Mouse (Mus musculus): ENCODE data around the gene Nsmce4a. TPM values are rescaled to one million over a fixed set of nuclear protein-coding genes. Genes with fewer than 3 reads are reported as not detected.
"Not testable (repeated sequence)": the region's sequence is repeated elsewhere in the genome, so short reads cannot be mapped to it uniquely, and the experiment has no call there.

Nsmce4a gene
- polyA plus RNA-seq, 1 experiment from 2014 or later: 166 TPM

DNA sequence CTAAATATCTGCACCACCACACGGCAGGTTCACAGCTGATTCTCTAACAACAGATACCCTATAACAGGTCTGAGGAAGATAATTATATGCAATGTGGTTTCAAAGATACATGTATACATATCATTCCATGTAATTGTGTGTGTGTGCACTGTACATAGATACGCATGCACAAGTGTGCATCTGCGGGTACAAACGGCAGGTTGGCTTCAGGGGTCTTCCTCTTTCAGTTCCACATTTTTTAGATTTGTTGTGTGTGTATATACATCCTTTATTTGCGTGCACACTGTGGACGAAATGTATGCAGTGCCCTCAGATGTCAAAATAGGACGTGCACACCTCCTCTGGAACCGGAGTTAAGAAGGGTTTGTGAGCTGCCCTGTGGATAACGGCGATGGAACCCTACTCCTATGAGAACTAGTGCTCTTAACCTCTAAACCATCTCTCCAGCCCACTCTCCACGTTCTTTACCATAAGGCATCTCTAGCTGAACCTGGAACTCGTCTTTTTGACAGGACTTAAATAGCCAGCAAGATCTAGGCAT is 25.2 kb downstream of the Nsmce4a start:
- no peaks in the 10 kb centered on the region for H3K9me3 ChIP-seq (replicated peaks)
- H3K4me2 ChIP-seq: peak overlapping the region; percentile 32; the same call in 1 of the 2 replicates
- peaks cover 22% of the 10 kb centered on the region for H3K36me3 ChIP-seq (ENCODE audit: poor library complexity, severe bottlenecking)
- no peaks in the 10 kb centered on the region for H3K27me3 ChIP-seq
- ATAC-seq: no peak
- no peak overlapping the region for H3K9ac ChIP-seq
- peak overlapping the region; percentile 91 for H3K4me3 ChIP-seq
- H3K27ac ChIP-seq: no peak overlapping the region; the same call in 1 of the 2 replicates
- peaks cover 25% of the 10 kb centered on the region for H3K4me1 ChIP-seq
- 87% methylated on average over 12 of the region's 12 CpGs for WGBS

DNA sequence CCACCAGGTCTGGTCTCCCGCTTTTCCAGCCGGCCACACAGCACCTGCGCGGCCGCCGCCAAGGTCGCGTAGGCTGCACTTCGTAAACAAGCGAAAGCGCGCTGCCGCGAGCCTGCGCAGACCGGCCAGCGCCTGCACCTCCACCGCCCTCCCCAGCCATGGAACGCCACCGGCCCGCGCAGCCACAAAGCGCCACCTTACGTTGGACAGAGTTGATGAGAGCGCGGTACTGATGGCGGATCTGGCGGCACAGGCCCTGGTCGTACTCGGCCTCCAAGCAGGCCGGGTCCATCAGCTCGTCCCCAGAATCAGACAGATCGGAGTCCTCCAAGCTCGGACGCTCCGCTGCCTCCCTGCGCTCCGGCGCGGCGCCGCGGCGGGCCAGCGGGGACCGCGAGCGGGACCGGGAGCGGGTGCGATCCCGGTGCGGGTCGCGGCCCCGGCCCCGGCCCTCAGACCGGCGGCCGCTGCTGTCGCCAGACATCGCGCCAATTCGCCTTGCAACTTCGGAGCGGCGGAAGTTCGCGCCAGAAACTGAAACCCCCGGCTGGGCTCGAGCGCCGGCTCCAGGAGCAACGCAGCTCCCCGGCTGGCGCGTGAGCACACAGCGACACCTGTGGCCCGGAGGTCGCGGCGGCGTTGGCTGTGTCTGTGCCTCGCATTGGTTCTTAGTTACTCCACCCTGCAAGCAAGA is 26.0 kb downstream of the Nsmce4a start:
- H3K9me3 ChIP-seq (replicated peaks): no peaks in the 10 kb centered on the region
- under 1% methylated on average over 84 of the region's 84 CpGs for WGBS
- peak overlapping the region; percentile 83 for H3K4me2 ChIP-seq
- peak overlapping the region; percentile 96 for H3K9ac ChIP-seq
- H3K4me3 ChIP-seq: peak overlapping the region; percentile 91
- peak; percentile 97 for ATAC-seq
- H3K27ac ChIP-seq: peak overlapping the region; percentile 98
- peaks cover 30% of the 10 kb centered on the region for H3K36me3 ChIP-seq (ENCODE audit: poor library complexity, severe bottlenecking)
- H3K27me3 ChIP-seq: no peaks in the 10 kb centered on the region
- peaks cover 21% of the 10 kb centered on the region for H3K4me1 ChIP-seq

GRCm38 (mm10) chr7:130546421-130546790 is 26.5 kb downstream of the Nsmce4a start:
- ATAC-seq: no peak
- Histone ChIP-seq H3K27me3 (no peaks in the 10 kb centered on the region), H3K4me3 (peak overlapping the region; percentile 91), H3K4me2 (peak overlapping the region; percentile 83), H3K9me3 (replicated peaks) (no peaks in the 10 kb centered on the region), H3K4me1 (peaks cover 21% of the 10 kb centered on the region), H3K27ac (peak overlapping the region; percentile 98), H3K36me3 (ENCODE audit: poor library complexity, severe bottlenecking) (peaks cover 35% of the 10 kb centered on the region), H3K9ac (peak overlapping the region; percentile 96)
- WGBS: 4% methylated on average over 7 of the region's 7 CpGs

DNA sequence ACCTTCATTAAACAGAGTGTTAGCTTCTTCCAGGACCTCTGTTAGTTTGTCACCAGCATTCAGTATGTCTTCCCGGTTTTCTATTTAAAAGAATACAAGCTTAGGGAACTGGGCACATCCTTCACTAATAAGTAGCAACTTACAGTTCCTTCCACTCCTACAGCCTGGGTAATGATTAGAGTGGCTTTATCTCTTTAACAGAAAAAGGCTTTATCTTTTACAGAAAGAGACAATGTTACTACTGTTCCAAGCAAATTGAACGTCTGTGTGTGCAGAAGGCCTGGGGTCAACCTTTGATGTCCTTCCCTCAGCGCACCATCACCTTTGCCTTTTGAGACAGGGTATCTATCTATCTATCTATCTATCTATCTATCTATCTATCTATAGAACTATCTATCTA is 27.0 kb downstream of the Nsmce4a start:
- Histone ChIP-seq H3K4me2 (peak overlapping the region; percentile 83), H3K36me3 (ENCODE audit: poor library complexity, severe bottlenecking) (peaks cover 39% of the 10 kb centered on the region), H3K4me1 (peaks cover 21% of the 10 kb centered on the region), H3K27me3 (no peaks in the 10 kb centered on the region), H3K27ac (peak overlapping the region; percentile 98), H3K9ac (peak overlapping the region; percentile 96), H3K9me3 (replicated peaks) (no peaks in the 10 kb centered on the region), H3K4me3 (peak overlapping the region; percentile 91)
- ATAC-seq: no peak
- 54% methylated on average over 3 of the region's 3 CpGs for WGBS

DNA sequence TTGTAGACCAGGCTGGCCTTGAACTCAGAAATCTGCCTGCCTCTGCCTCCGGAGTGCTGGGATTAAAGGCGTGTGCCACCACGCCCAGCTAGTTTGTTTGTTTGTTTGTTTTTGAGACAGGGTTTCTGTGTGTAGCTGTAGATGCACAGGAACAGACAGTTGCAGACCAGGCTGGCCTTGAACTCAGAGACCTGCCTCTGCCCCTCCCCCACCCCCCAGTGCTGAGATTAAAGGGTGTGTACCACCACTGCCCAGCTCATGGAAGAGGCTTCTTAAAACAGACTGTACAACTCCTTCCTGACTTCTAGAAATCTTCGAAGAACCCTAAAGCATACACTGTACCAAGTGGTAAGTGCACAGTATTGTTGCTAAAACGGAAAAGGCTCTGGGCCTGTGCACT is 27.5 kb downstream of the Nsmce4a start:
- Histone ChIP-seq H3K36me3 (ENCODE audit: poor library complexity, severe bottlenecking) (peaks cover 42% of the 10 kb centered on the region), H3K27me3 (no peaks in the 10 kb centered on the region), H3K27ac (no peak overlapping the region), H3K9ac (peak overlapping the region; percentile 96; the same call in 1 of the 2 replicates), H3K9me3 (replicated peaks) (no peaks in the 10 kb centered on the region), H3K4me3 (peak overlapping the region; percentile 91), H3K4me2 (peak overlapping the region; percentile 83), H3K4me1 (peaks cover 21% of the 10 kb centered on the region)
- ATAC-seq: no peak
- WGBS: 94% methylated on average over 5 of the region's 5 CpGs

DNA sequence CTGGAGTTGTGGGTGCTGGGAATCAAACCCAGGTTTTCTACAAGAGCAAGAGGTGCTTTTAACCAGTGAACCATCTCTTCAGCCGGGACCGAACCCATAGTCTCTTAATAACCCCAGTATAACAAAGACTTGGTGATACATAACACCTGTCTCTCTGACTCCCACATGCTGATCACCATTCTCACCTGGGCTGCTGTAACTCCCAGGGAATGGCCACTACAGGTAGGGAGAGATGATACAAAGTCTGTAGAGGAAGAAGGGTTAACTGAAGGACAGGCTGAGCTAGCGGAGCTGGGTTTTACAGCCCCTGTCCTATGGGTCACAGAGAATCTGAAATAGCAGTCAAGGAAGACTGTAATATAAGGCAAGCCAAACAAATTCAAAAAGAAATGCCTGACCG is 29.7 kb downstream of the Nsmce4a start:
- ATAC-seq: no peak
- H3K27me3 ChIP-seq: no peaks in the 10 kb centered on the region
- no peak overlapping the region for H3K4me2 ChIP-seq
- peaks cover 21% of the 10 kb centered on the region for H3K4me1 ChIP-seq
- H3K4me3 ChIP-seq: no peak overlapping the region
- no peaks in the 10 kb centered on the region for H3K9me3 ChIP-seq (replicated peaks)
- 97% methylated on average over 4 of the region's 4 CpGs for WGBS
- no peak overlapping the region for H3K27ac ChIP-seq
- H3K36me3 ChIP-seq (ENCODE audit: poor library complexity, severe bottlenecking): peaks cover 64% of the 10 kb centered on the region
- no peak overlapping the region for H3K9ac ChIP-seq

GRCm38 (mm10) chr7:130540176-130540575 is 32.7 kb downstream of the Nsmce4a start:
- no peaks in the 10 kb centered on the region for H3K9me3 ChIP-seq (replicated peaks)
- H3K27me3 ChIP-seq: no peaks in the 10 kb centered on the region
- H3K9ac ChIP-seq: no peak overlapping the region
- peaks cover 8% of the 10 kb centered on the region for H3K4me1 ChIP-seq
- ATAC-seq: no peak
- H3K27ac ChIP-seq: no peak overlapping the region
- 87% methylated on average over 7 of the region's 7 CpGs for WGBS
- peaks cover 92% of the 10 kb centered on the region for H3K36me3 ChIP-seq (ENCODE audit: poor library complexity, severe bottlenecking)
- no peak overlapping the region for H3K4me3 ChIP-seq
- no peak overlapping the region for H3K4me2 ChIP-seq

DNA sequence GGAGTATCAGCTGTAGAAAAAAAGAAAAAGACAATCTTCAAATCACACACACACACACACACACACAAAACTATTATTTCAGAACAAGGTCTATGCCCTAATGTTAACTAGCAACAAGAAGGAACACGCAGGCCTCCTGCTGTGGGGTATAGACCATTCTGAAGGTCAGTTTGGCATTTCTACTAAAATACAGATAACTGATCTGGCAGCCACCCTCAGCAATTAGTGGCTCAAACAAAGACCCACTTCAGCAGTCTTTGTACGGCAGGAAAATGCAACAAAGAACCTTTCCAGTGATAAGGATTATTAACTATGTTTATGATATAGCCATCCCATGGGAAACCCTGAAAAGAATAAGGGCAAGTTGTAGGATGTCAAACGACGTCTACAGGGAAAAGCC is 35.9 kb downstream of the Nsmce4a start:
- Histone ChIP-seq H3K9ac (no peak overlapping the region), H3K9me3 (replicated peaks) (no peaks in the 10 kb centered on the region), H3K4me1 (0 out of 2 replicates have a peak, but pooled peaks cover 2% of the 10 kb centered on the region), H3K4me3 (no peak overlapping the region), H3K27me3 (no peaks in the 10 kb centered on the region), H3K27ac (no peak overlapping the region), H3K4me2 (no peak overlapping the region), H3K36me3 (ENCODE audit: poor library complexity, severe bottlenecking) (peaks cover 78% of the 10 kb centered on the region)
- WGBS: 84% methylated on average over 4 of the region's 4 CpGs
- ATAC-seq: no peak

- ATAC-seq: no peak
- Histone ChIP-seq H3K27me3 (no peaks in the 10 kb centered on the region), H3K27ac (no peak overlapping the region), H3K36me3 (ENCODE audit: poor library complexity, severe bottlenecking) (peaks cover 77% of the 10 kb centered on the region), H3K9ac (no peak overlapping the region), H3K4me1 (0 out of 2 replicates have a peak, but pooled peaks cover 2% of the 10 kb centered on the region), H3K4me3 (no peak overlapping the region), H3K9me3 (replicated peaks) (no peaks in the 10 kb centered on the region), H3K4me2 (no peak overlapping the region)
- 89% methylated on average over 4 of the region's 4 CpGs for whole genome bisulfite sequencing
These were observed 37.7 kb downstream of the Nsmce4a start for GRCm38 (mm10) chr7:130535174-130535573.

DNA sequence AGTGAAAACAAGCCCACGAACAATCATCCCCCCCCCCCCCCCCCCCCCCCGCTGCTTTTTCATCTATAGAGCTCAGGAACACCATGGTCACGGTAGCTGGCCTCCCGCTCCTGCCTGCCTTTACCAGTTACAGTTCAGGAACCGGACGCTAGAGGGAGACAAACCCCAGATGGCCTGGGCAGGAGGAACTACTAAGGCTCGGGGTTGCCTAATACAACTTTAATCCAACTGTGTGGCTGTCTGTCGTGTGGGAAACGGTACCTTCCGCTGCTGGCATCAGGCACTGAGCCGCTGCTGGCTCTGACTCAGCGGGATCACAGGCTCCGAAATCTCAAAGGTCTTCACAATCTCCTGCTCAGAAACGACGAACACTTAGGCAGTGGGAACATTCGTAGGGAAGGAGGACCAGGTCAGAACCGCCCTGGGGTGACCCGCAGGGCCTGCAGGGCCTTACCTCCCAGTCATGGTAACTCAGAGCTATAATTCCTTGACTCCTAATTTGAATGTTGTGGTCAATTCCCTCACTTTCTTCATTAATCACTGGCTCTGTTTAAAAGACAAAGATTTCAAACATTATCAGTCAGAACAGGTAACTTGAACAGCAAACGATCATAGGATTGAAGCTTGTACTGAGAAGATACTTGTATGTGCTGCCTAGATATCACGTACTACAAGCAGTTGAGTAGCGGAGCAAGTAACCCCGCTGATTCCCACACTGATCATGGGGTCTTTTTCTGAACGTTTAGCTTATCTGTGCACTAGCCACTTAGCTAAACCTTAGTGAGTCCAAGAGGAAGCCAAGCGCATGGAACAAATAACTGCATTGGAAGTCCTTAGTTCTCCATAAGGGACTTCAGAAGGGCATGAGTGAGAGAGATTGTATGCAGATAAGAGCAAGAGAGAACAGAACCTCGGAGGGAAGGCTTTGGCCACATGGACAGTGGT is 39.3 kb downstream of the Nsmce4a start:
- no peak overlapping the region for H3K9ac ChIP-seq
- peaks cover 61% of the 10 kb centered on the region for H3K36me3 ChIP-seq (ENCODE audit: poor library complexity, severe bottlenecking)
- H3K4me2 ChIP-seq: no peak overlapping the region
- no peaks in the 10 kb centered on the region for H3K27me3 ChIP-seq
- H3K27ac ChIP-seq: no peak overlapping the region; the same call in 1 of the 2 replicates
- ATAC-seq: peak; percentile 79; the same call in 1 of the 2 replicates
- 48% methylated on average over 25 of the region's 25 CpGs for WGBS
- H3K9me3 ChIP-seq (replicated peaks): no peaks in the 10 kb centered on the region
- no peak overlapping the region for H3K4me3 ChIP-seq
- H3K4me1 ChIP-seq: 0 out of 2 replicates have a peak, but pooled peaks cover 2% of the 10 kb centered on the region

GRCm38 (mm10) chr7:130531138-130531537 is 41.8 kb downstream of the Nsmce4a start:
- not testable (repeated sequence) for H3K4me3 ChIP-seq; H3K9me3 ChIP-seq (replicated peaks); H3K9ac ChIP-seq; H3K27me3 ChIP-seq; H3K27ac ChIP-seq; ATAC-seq; H3K4me2 ChIP-seq; H3K4me1 ChIP-seq
- H3K36me3 ChIP-seq (ENCODE audit: poor library complexity, severe bottlenecking): peaks cover 40% of the 10 kb centered on the region
- 94% methylated on average over 14 of the region's 15 CpGs for WGBS

DNA sequence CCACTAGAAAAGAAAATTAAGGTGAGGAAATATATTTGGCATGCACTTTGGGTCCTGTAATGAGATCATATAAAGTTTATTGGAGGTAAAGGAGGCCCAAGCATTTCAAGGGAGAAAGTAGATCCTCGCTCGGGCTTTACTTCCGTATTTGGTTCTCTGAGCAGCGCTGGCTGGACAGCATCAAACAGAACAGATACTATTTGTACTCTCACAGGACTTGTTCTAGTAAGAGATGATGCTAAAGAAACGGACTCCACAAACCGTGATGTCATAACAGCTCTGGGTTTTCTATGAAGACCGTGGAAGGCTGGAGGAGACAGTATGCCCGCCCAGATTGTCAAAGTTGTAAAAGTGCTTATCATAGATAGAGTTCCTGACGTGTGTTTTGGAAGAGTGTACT is 45.6 kb downstream of the Nsmce4a start:
- Histone ChIP-seq H3K27me3 (no peaks in the 10 kb centered on the region), H3K9me3 (replicated peaks) (no peaks in the 10 kb centered on the region), H3K27ac (no peak overlapping the region), H3K4me3 (no peak overlapping the region), H3K9ac (no peak overlapping the region), H3K4me2 (no peak overlapping the region), H3K4me1 (no peaks in the 10 kb centered on the region), H3K36me3 (ENCODE audit: poor library complexity, severe bottlenecking) (peaks cover 18% of the 10 kb centered on the region)
- WGBS: 87% methylated on average over 9 of the region's 9 CpGs
- no peak for ATAC-seq

Data from forebrain, embryonic 13.5 days (tissue).